Mouse (Mus musculus) cerebral cortex, adult 2 months (tissue): ENCODE data around the gene Cage1.

ENCODE experiments used
- WGBS: fragments of 180-500 bp; shearing (Covaris S2); methylation state at CpG from one replicate; pipeline ENCODE4 v1.1.7; 2018; 5-methylcytosine and 5-hydroxymethylcytosine counted together

Gene Cage1

DNA sequence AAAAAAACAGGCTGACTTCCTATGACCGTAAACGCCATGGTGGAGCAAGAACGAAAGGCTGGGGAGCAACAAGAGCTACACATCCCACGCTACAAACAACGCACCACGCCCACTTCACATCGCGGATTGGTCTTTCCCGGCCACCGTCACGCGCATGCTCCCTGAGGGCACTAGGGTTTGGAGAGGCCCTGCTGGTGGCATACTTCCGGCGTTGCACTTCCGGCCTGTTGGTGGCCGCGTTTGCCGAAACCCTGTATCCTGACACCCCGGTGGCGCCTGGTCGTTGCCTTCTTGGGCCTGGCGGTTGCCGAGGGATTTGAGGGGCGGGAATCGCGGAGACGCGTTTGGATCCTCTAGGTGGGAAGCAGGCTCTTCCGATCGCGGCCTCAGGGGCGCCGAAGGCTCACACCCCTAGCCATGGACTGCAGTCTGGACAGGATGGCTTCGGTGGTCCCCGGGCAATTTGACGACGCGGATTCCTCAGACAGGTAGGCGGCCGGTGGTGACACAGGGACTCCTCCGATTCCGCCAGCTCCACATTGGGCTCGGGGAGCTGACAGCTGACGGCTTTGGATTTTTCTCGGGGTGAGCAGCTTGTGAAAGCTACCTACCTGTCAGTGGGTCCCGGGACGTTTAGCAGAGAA is at the start of gene Cage1:
Gene Cage1 (minus strand): TSS at position 26 of the 644 bp plus-strand sequence.
- under 1% methylated on average over 47 of the region's 47 CpGs for WGBS

DNA sequence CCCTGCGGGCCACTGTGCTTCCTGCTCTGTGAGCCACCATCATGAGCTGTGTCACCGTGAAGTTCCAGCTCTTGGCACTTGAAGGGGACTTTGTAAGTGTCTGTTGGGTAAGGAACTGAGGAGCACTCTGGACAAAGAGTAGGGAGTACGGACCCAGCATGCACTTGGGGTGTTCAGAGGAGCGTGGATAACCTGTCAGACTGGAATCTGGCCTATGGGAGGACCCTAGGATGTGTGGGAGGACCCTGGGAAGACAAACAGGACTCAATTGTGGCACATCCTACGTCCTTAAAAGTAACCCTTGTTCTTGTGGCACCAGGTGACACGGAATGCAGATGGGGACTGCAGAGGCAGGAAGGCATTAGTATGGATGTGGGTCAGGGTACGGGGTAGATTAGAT is 44.3 kb upstream of the Cage1 start:
- WGBS = 84% methylated on average over 7 of the region's 7 CpGs

DNA sequence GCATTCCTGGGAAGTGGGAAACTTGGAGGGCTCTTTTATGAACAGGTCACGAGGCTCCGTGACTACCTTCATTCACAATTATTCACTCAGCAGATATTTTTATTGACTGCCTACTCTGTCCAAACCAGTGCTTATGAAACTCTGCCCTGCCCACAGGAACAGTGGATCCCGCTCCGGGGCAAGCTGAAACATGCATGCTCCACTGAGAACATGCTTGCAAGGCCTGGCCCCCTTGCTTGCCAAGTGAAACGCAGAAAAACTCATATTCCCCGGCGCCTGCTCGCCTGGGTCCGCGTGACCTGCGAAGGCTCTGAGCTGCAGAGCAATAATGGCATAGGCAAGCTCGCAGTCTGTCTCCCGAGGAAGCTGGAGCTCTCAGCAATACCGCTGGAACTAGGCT is 43.9 kb upstream of the Cage1 start:
- WGBS = 86% methylated on average over 14 of the region's 14 CpGs

DNA sequence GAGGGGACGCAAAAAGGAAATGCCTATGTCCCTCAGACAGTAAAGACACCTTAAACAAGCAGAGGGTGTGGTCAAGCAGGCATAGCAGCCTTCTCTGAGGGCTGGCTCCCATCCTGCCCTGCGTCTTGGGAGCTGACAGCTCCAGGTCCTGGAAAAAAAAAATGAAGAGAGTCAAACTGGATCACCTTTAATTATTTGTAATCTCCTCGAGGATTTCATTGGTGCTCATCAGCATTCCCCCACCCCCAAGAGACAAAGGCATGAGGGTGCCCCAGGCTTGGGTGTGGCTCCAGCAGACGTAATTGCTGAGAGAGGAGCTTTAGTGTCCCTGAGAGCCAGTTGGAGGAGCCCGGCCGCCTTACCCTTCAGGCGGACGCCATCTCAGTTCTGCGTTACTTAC is 43.1 kb upstream of the Cage1 start:
- 57% methylated on average over 9 of the region's 9 CpGs for WGBS

DNA sequence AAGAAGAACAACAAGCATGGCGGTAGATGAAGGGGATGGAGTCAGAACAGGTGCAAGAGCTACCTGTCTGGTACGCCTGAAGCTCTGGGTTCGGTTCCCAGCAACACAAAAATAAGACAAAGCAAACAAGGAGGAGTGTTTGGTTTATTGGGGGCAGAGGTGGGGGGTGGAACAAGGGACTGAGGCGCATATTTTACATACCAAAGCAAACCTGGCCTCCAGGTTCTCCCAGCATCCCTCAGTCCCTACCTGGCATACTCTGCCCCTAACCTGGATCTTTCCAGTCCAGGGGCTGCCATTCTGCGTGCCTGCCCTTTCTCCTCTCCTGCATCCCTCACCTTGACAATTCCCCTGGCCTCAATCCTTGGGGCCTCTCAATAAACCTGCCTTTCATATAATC is 42.5 kb upstream of the Cage1 start:
- WGBS = 92% methylated on average over 5 of the region's 5 CpGs

DNA sequence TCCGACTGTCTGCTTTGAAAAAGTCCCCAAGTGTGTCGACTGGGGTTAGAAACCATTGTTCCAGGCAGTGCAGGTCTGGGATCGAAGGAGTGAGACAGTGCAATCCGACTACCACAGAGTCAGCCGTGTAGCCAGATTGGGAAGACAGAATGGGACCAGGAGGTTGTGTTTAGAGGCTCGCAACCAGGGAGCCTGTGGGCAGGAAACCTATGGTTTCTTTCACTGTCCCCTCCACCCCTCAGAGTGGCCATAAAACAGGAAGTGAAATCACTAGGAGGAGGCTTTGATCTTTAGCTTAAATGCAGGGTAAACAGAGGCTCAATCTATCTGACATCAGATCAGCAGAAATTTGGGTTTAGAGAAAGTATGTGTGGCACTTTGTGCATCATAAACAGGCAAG is 42.0 kb upstream of the Cage1 start:
- WGBS = 63% methylated on average over 6 of the region's 6 CpGs

DNA sequence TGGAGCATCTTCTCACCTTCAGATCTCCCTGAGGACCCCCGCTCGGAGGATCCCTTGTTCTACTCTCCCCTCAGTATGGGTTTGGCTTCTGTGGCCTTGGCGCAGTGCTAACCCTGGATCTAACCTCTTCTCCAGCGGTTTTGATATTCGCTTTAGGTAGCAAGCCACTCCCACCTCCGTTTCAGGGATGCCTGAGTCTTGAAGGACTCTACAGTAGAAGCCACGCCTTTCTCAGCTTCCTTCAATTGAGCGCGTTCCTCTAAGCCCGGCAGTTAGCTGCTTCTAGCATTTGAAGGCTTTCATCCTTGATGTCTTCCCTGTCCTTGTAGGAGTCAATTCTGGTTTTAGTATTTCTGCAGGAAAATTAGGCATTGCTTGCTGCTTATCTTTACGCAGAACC is 40.2 kb upstream of the Cage1 start:
- 33% methylated on average over 11 of the region's 11 CpGs for WGBS

DNA sequence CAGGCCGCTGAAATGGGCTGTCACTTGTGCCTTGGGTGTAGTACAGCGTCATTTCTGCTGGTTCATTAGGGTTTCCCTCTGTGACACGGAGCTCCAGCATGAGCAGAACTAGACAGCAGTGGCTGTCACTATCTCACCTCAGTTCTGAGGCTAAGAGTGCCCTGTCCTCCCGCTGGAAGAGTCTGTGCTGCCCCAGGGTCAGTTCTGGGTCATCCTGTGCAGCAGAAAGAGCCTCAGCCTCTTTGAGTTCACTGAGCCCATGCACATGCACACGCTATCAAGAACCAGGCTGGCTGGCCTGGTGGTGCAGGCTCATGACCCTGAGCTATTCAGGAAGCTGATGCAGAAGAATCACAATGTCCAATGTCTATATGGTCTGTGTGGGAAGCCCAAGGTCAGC is 37.5 kb upstream of the Cage1 start:
- WGBS = 77% methylated on average over 5 of the region's 5 CpGs

DNA sequence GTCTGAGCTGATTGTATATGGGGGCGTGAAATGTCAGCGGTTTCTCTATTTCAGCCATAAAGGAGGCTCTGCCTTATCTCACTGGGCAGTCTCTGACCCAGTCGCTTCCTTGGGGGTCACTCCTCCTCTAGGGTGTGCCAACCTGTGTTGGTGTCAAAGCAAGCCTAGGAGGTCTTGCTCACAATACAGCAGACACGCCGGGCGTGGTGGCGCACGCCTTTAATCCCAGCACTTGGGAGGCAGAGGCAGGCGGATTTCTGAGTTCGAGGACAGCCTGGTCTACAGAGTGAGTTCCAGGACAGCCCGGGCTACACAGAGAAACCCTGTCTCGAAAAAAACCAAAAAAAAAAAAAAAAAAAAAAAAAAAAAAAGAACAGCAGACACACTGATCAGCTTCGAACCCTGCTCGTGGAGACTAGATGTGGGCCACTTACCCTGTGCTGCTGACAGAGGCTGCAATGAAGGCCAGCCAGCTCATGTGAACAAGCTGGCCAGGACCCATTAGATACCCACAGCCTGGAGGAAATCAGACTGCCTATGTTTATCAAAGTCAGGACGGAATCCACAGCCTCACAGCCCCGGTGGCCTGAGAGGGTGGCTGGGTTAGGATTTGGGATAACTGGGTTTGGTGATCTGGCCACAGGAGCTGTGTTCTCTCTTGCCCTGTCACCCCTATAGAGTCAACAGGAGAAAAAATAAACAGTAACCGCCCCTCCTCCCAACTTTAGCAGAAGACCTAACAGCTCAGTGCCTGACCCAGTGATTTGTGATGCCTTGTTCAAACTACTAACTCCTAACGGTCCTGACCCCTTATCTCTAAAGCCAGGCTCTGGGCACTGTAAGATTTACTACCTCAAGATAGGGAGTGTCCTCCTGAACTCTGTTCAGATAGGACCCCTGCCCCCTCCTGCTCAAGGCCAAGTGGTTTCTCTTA is 36.8 kb upstream of the Cage1 start:
- 90% methylated on average over 18 of the region's 18 CpGs for WGBS

DNA sequence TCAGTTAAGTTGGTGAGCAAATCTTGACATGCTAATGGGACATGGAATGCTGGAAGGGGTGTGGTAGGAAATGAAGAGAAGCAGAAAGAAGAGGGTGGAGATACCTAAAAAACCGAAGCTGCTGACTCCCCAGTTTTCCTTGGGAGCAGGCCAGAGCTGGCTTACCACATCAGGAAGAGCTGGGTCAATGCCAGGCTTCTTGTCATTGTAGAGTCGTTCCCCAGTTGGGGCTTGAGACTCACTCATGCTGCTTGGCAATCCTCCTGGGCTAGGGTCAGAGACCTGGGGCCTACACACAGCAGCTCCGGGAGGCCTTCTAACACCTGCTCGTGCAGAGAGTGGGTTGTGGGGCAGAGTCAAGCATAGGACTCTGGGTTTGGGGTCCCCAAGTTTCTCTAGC is 34.1 kb upstream of the Cage1 start:
- 48% methylated on average over 4 of the region's 4 CpGs for WGBS

DNA sequence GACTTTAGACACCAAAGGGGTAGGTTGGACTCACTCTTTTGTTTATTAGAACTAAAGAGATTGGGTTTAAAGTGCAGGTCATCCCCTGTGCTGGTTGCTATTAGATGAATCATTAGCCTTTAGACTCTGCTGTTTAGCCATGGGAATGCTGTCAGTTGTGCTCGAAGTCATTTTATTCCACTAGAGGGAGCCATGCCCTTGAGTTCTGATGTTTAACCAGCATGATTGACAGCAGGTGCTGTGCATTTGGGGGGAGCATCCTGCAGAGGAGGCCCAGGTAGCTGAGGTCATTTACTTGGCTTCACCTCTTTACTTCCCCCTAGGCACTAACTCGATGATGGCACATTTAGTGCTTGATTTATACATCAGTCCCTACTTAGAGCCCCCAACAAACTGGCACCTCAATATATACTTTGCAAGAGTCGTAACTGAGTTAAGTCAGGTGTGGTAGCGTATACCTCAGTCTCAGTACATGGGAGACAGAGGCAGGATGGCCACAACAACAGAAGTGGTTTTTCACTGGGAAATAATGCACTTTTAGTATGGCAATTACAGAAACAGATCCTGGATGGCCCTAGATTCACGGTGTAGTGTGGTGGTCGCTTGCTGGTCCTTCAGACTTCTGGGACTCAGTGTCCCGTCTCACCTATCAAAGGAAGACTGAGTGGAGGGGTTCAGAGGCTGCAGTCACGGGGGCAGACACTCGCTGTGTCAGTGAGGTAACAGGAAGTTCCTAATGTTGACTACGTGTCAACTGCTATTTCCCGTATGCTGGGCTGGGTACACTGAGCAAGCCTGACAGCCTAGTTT is 28.2 kb upstream of the Cage1 start:
- 77% methylated on average over 11 of the region's 11 CpGs for WGBS

DNA sequence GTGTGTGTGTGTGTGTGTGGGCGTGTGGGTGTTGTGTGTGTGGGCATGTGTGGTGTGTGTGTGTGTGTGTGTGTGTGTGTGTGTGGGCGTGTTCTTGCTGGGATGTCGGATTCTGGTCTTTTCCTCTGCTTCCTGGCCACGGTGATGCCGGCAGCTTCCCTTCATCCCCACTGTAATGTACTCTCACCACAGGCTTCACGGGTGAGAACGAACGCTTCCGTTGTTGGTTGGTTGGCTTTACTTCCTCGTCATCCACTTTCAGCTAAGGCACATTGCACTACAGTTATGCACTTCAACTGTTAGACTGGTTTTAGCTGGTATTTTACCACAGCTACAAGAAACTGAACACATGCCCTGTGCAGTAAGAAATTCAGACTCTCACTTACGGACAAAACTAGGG is 25.8 kb upstream of the Cage1 start:
- WGBS = 74% methylated on average over 11 of the region's 11 CpGs

DNA sequence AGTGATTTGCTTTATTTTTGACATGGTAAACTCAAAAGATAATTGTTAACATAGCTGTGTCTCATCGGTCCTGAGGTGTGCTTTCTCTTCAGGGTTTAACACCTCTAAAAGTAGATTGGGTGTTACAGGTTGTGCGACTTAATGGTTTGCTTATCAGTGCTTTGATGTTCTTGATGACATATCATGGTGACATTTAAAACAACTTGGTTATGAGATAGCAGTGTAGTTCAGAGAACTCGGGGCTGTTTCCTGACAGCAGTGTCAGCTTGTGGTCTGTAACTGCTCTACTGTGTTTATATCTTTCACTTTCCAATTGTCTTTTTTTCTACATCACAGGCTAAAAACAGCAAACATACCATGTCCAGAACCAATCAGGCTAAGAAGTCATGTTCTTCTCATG is 13.0 kb upstream of the Cage1 start:
- 90% methylated on average over 3 of the region's 3 CpGs for WGBS

DNA sequence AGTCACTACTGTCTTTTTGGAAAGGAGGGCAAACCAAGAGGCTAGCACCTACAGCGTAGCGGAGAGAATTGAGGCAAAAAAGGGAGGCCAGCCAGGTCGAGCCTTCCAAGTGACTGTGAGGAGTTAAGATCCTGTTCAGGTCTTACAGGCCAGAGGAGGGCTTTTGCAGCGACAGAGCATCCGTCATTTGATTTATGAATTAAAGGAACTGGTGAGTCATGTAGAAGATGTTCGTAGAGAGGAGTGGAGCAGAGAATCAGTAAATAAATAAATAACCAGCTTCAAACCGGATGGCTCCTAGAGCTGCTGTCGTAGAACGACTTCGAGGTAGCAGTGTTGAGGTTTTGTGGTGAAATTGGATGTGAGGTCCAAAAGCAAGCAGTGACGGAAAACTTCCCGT is 942 bp upstream of the Cage1 start:
- WGBS = 41% methylated on average over 12 of the region's 12 CpGs

DNA sequence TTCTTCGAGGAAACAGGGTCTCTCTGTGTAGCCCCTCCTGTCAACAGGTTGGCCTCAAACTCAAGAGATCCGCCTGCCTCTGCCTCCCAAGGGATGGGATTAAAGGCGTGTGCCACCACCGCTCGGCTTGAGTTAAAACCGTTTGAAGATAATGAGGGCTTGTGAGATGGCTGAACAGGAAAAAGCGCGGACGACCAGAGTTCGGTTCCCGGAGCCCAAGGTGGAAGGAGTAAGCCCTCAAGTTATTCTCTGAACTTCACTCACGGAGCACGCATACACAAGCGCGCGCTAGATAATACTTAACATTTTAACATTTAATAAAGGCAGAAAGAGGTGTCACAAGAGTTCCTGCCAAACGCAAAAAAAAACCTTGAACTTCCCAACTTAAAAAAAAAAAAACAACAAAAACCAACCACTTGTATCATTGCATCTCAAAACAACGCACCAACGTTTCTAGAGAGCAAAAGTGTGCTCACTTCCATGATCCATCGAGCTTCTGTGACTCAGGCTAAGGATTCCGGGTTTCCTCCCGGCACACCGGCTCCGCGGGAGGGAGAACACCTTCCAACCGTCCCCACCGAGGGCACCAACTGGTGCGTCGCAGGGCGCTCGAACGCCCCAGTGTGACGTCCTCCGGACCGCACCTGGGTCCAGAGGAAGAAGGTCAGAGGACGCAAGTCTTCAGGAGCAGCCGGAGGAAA is 376 bp downstream of the Cage1 start, which contains the start of gene Riok1:
Gene Riok1 (plus strand): TSS at position 653 of the 701 bp plus-strand sequence.
- 8% methylated on average over 37 of the region's 37 CpGs for WGBS

DNA sequence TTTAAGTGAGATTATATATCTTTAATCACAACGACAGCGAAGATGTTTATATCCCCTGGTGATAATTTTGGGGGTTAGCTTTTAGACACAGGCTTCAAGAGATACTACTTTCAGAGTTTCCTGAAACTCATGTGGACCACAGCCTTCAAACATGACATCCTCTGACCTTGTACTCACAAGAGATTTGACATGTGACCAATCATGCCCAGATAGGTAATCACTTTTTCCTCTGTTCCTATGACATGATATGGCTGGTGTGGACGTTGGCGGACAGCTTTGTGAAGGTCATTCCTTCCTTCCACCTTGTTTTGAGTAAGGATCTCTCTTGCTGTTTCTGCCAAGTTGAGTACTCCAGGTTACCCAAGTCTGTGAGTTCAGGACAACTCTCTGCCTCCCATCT is 8.5 kb downstream of the Cage1 start:
- 86% methylated on average over 4 of the region's 4 CpGs for WGBS

DNA sequence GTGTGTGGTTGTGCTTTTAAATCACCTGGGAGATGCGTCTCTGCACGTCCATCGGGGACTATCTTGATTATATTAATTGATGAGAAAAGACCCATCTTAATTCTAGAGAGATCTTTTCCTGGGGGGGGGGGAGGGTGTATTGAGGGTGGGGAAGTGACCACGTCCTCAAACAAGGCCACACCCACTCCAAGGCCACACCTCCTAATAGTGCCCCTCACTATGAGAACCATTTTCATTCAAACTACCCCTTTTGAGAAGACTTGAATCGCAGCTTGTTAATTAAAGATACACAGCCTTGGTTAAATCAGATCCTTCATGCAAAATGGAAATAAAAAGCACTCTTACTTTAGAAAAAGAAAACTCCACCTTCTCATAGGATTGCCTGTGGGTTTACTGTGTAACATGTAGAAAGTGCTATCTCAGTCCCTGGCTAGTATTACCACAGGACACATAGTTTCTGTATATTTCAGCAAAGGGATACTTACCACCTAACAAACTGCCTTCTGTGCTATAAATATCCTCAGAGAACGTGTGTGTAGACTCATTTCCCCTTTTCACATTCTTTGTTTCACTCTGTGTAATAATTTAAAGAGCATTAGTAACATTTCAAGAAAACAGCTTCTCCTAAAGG is 9.1 kb downstream of the Cage1 start:
- 54% methylated on average over 6 of the region's 6 CpGs for WGBS

DNA sequence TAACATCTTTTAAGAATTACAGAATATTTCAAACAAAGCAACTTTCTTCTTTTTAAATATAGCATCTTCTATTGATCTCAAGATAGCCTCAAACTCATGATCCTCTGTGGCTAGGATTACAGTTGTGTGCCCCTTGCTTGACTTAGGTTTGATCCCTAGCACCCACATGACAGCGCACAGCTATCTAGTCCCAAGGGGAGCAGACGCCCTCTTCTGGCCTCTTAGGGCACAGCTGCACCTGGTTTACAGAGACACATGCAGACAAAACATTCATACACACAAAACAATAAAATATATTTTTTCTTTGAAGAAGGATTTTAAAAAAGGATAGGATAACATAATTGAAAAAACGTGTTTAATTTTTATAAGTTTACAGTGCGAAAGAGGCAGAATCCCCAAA is 11.0 kb downstream of the Cage1 start:
- WGBS = 50% methylated on average over 4 of the region's 4 CpGs

DNA sequence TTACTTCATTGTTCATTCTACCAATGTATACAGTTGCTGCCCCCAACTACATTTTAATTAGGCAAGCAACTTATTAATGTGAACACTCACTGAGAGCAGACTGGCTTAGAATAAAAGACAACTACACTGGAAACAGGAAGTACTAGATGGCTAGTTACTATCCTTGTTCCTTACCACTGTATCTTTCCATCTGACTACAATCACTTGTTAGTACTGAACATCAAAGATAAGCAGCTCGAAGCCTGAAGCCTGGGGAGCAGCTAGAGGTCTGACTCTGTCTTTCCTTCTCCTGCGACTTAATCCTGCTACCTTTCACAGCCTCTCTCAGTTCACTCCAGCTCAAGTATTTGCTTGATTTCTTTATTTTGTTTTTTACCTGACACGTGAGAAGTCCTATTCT is 18.1 kb downstream of the Cage1 start:
- 84% methylated on average over 3 of the region's 3 CpGs for WGBS

DNA sequence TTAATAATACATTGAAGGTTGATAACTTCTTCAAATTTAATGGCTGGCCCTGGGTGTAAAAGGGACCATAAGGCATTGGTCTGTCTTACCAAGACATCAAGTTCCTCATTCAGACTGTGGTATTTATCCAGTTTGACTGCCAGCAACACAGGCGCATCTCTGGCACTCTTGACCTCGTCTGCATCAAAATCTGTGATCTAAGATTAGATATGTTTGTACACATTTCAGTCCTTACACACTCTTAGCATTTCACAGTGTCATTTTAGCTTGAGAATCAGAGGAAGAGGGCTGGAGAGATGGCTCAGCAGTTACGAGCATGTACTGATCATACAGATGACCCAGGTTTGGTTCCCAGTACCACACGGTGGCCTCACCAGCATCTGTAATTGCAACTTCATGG is 21.3 kb downstream of the Cage1 start:
- WGBS = 93% methylated on average over 4 of the region's 4 CpGs

DNA sequence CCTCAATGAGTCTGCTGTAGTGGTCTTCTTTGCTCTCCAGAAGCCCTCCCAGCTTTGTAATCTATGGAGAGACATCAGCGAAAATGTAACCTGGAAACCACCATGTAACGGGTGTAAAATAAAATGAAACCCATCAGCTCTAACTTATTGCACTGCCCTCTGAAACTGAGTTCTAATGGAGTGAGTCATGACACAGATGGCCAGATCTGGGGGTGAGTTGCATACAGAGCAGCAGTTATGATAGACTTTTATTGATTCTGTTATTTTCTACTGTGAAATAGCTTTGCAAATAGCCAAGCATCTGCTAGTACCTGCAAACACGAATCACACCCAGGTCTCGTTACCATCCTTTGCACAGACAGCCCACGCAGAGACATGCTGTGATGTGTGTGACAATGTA is 24.4 kb downstream of the Cage1 start:
- 88% methylated on average over 5 of the region's 5 CpGs for WGBS
